Mouse (Mus musculus): ENCODE results near the gene Pbx3. TPM values are rescaled to one million over a fixed set of nuclear protein-coding genes. Genes with fewer than 3 reads are reported as not detected.

The Pbx3 gene
- total and polyA plus RNA-seq, 2 experiments from 2014 or later = 77.0 to 92.5 TPM

- ATAC-seq (no peak), DNase-seq (ENCODE audit: low spot score) (no peak)
- no peak for TF ChIP-seq CTCF (IDR thresholded peaks at IDR 0.05; ENCODE audit: low read depth)
- H3K4me1 ChIP-seq (ENCODE audit: insufficient read depth, low read length) = no peaks in the 10 kb centered on the region
- peak overlapping the region; percentile 82 for H3K9ac ChIP-seq (replicated peaks; ENCODE audit: low read length)
- peak overlapping the region; percentile 91 for H3K27ac ChIP-seq
- no peaks in the 10 kb centered on the region for H3K9me3 ChIP-seq (ENCODE audit: low read length)
- peak overlapping the region; percentile 84 for H3K4me3 ChIP-seq (ENCODE audit: low read length)
- WGBS = 8% methylated on average over 7 of the region's 7 CpGs
- peak overlapping the region; percentile 90 for H3K4me2 ChIP-seq (ENCODE audit: low read depth, low read length)
- no peaks in the 10 kb centered on the region for H3K27me3 ChIP-seq (ENCODE audit: insufficient read depth, low read length)
- H3K36me3 ChIP-seq (ENCODE audit: insufficient read depth, low read length) = no peaks in the 10 kb centered on the region
These were observed 2.6 kb downstream of the Pbx3 start for GRCm38 (mm10) chr2:34370349-34370724.

GRCm38 (mm10) chr2:34368396-34368795 lies 4.5 kb downstream of the Pbx3 start:
- WGBS = 33% methylated on average over 6 of the region's 6 CpGs

GRCm38 (mm10) chr2:34367024-34367423 lies 5.9 kb downstream of the Pbx3 start:
- Histone ChIP-seq H3K9ac (replicated peaks; ENCODE audit: low read length) (no peak overlapping the region), H3K36me3 (ENCODE audit: insufficient read depth, low read length) (no peaks in the 10 kb centered on the region), H3K4me2 (ENCODE audit: low read depth, low read length) (peak overlapping the region; percentile 50), H3K27me3 (ENCODE audit: insufficient read depth, low read length) (no peaks in the 10 kb centered on the region), H3K4me1 (ENCODE audit: insufficient read depth, low read length) (no peaks in the 10 kb centered on the region), H3K9me3 (ENCODE audit: low read length) (no peaks in the 10 kb centered on the region), H3K4me3 (ENCODE audit: low read length) (0 out of 2 replicates have a peak overlapping the region, but pooled peaks have one; percentile 5), H3K27ac (no peak overlapping the region)
- DNase-seq (ENCODE audit: low spot score) (no peak), ATAC-seq (no peak)
- WGBS = 46% methylated on average over 2 of the region's 2 CpGs
- TF ChIP-seq CTCF (IDR thresholded peaks at IDR 0.05; ENCODE audit: low read depth) = no peak

More at GRCm38 (mm10) chr2:34368396-34368795, 4.5 kb downstream of the Pbx3 start:
- H3K27me3 ChIP-seq (ENCODE audit: insufficient read depth, low read length) = no peaks in the 10 kb centered on the region
- peak overlapping the region; percentile 56 for H3K4me2 ChIP-seq (ENCODE audit: low read depth, low read length)
- H3K36me3 ChIP-seq (ENCODE audit: insufficient read depth, low read length) = no peaks in the 10 kb centered on the region
- H3K9ac ChIP-seq (replicated peaks; ENCODE audit: low read length) = peak overlapping the region; percentile 57
- peak overlapping the region; percentile 5; the same call in 1 of the 2 replicates for H3K27ac ChIP-seq
- DNase-seq (ENCODE audit: low spot score) (no peak), ATAC-seq (no peak)
- no peaks in the 10 kb centered on the region for H3K4me1 ChIP-seq (ENCODE audit: insufficient read depth, low read length)
- H3K4me3 ChIP-seq (ENCODE audit: low read length) = peak overlapping the region; percentile 33
- H3K9me3 ChIP-seq (ENCODE audit: low read length) = no peaks in the 10 kb centered on the region
- no peak for TF ChIP-seq CTCF (IDR thresholded peaks at IDR 0.05; ENCODE audit: low read depth)

- H3K4me3 ChIP-seq (ENCODE audit: low read length) = peak overlapping the region; percentile 6; the same call in 1 of the 2 replicates
- no peak overlapping the region for H3K9ac ChIP-seq (replicated peaks; ENCODE audit: low read length)
- no peaks in the 10 kb centered on the region for H3K36me3 ChIP-seq (ENCODE audit: insufficient read depth, low read length)
- no peak overlapping the region for H3K27ac ChIP-seq
- no peak for TF ChIP-seq CTCF (IDR thresholded peaks at IDR 0.05; ENCODE audit: low read depth)
- H3K4me2 ChIP-seq (ENCODE audit: low read depth, low read length) = peak overlapping the region; percentile 33
- ATAC-seq (no peak), DNase-seq (ENCODE audit: low spot score) (peak; percentile 61)
- H3K27me3 ChIP-seq (ENCODE audit: insufficient read depth, low read length) = no peaks in the 10 kb centered on the region
- H3K4me1 ChIP-seq (ENCODE audit: insufficient read depth, low read length) = peaks cover 6% of the 10 kb centered on the region
- WGBS = 15% methylated on average over 1 of the region's 1 CpGs
- no peaks in the 10 kb centered on the region for H3K9me3 ChIP-seq (ENCODE audit: low read length)
These were observed 9.3 kb downstream of the Pbx3 start for GRCm38 (mm10) chr2:34363678-34364077.

- H3K9me3 ChIP-seq (ENCODE audit: low read length) = no peaks in the 10 kb centered on the region
- no peak overlapping the region for H3K4me2 ChIP-seq (ENCODE audit: low read depth, low read length)
- peaks cover 11% of the 10 kb centered on the region for H3K4me1 ChIP-seq (ENCODE audit: insufficient read depth, low read length)
- H3K9ac ChIP-seq (replicated peaks; ENCODE audit: low read length) = no peak overlapping the region
- peak overlapping the region; percentile 11; the same call in 1 of the 2 replicates for H3K27ac ChIP-seq
- H3K36me3 ChIP-seq (ENCODE audit: insufficient read depth, low read length) = no peaks in the 10 kb centered on the region
- ATAC-seq (no peak), DNase-seq (ENCODE audit: low spot score) (peak; percentile 69)
- WGBS = 32% methylated on average over 7 of the region's 7 CpGs
- no peak for TF ChIP-seq CTCF (IDR thresholded peaks at IDR 0.05; ENCODE audit: low read depth)
- H3K4me3 ChIP-seq (ENCODE audit: low read length) = no peak overlapping the region
- no peaks in the 10 kb centered on the region for H3K27me3 ChIP-seq (ENCODE audit: insufficient read depth, low read length)
These were observed 17.1 kb downstream of the Pbx3 start for GRCm38 (mm10) chr2:34355801-34356211.

GRCm38 (mm10) chr2:34352006-34352405 lies 20.9 kb downstream of the Pbx3 start:
- Histone ChIP-seq H3K9me3 (ENCODE audit: low read length) (no peaks in the 10 kb centered on the region), H3K27ac (no peak overlapping the region), H3K4me3 (ENCODE audit: low read length) (no peak overlapping the region), H3K4me1 (ENCODE audit: insufficient read depth, low read length) (0 out of 2 replicates have a peak, but pooled peaks cover 5% of the 10 kb centered on the region), H3K36me3 (ENCODE audit: insufficient read depth, low read length) (no peaks in the 10 kb centered on the region), H3K27me3 (ENCODE audit: insufficient read depth, low read length) (no peaks in the 10 kb centered on the region), H3K9ac (replicated peaks; ENCODE audit: low read length) (no peak overlapping the region), H3K4me2 (ENCODE audit: low read depth, low read length) (no peak overlapping the region)
- DNase-seq (ENCODE audit: low spot score) = no peak
- no peak for TF ChIP-seq CTCF (IDR thresholded peaks at IDR 0.05; ENCODE audit: low read depth)
- ATAC-seq = no peak

- Histone ChIP-seq H3K27me3 (ENCODE audit: insufficient read depth, low read length) (no peaks in the 10 kb centered on the region), H3K9ac (replicated peaks; ENCODE audit: low read length) (no peak overlapping the region), H3K4me1 (ENCODE audit: insufficient read depth, low read length) (no peaks in the 10 kb centered on the region), H3K4me3 (ENCODE audit: low read length) (no peak overlapping the region), H3K9me3 (ENCODE audit: low read length) (no peaks in the 10 kb centered on the region), H3K36me3 (ENCODE audit: insufficient read depth, low read length) (no peaks in the 10 kb centered on the region), H3K4me2 (ENCODE audit: low read depth, low read length) (no peak overlapping the region), H3K27ac (peak overlapping the region; percentile 45; the same call in 1 of the 2 replicates)
- 38% methylated on average over 6 of the region's 6 CpGs for WGBS
- DNase-seq (ENCODE audit: low spot score) (no peak), ATAC-seq (no peak)
- no peak for TF ChIP-seq CTCF (IDR thresholded peaks at IDR 0.05; ENCODE audit: low read depth)
These were observed 25.8 kb downstream of the Pbx3 start for GRCm38 (mm10) chr2:34347096-34347495.

Data from hindbrain, postnatal 0 days (tissue).